Mouse (Mus musculus): Measurements from ENCODE around the gene Glyat. TPM values are rescaled to one million over a fixed set of nuclear protein-coding genes. Genes with fewer than 3 reads are reported as not detected.

Gene Glyat
- total and polyA plus RNA-seq, 2 experiments from 2014 or later: not detected

GRCm38 (mm10) chr19:12596290-12597072 lies 36.6 kb upstream of the Glyat start:
- no peaks in the 10 kb centered on the region for H3K9me3 ChIP-seq (replicated peaks; ENCODE audit: control insufficient read depth, low read length)
- H3K4me1 ChIP-seq (ENCODE audit: control insufficient read depth, insufficient read depth): 0 out of 2 replicates have a peak, but pooled peaks cover 3% of the 10 kb centered on the region
- no peak for TF ChIP-seq EP300 (IDR thresholded peaks at IDR 0.05; ENCODE audit: low read depth)
- TF ChIP-seq CTCF (IDR thresholded peaks at IDR 0.05; ENCODE audit: low read depth): no peak
- 0 out of 2 replicates have a peak, but pooled peaks cover 4% of the 10 kb centered on the region for H3K27me3 ChIP-seq (ENCODE audit: control insufficient read depth, insufficient read depth, low read length)
- peak overlapping the region; percentile 100 for H3K4me2 ChIP-seq (ENCODE audit: low read depth, low read length)
- 17% methylated on average over 23 of the region's 23 CpGs for WGBS
- H3K4me3 ChIP-seq (ENCODE audit: low read depth, low read length): peak overlapping the region; percentile 71
- DNase-seq (ENCODE audit: low spot score) (no peak), ATAC-seq (ENCODE audit: insufficient read depth, low read depth) (peak; percentile 31; the same call in 1 of the 2 replicates)
- H3K27ac ChIP-seq (ENCODE audit: low read depth): no peak overlapping the region
- H3K36me3 ChIP-seq (replicated peaks; ENCODE audit: control insufficient read depth, insufficient read depth, low read length): no peaks in the 10 kb centered on the region
- H3K9ac ChIP-seq (replicated peaks; ENCODE audit: low read depth, low read length): peak overlapping the region; percentile 54

GRCm38 (mm10) chr19:12597073-12597405 lies 36.1 kb upstream of the Glyat start:
- TF ChIP-seq EP300 (IDR thresholded peaks at IDR 0.05; ENCODE audit: low read depth): no peak
- TF ChIP-seq CTCF (IDR thresholded peaks at IDR 0.05; ENCODE audit: low read depth): no peak
- Histone ChIP-seq H3K9ac (replicated peaks; ENCODE audit: low read depth, low read length) (no peak overlapping the region), H3K27ac (ENCODE audit: low read depth) (no peak overlapping the region), H3K36me3 (replicated peaks; ENCODE audit: control insufficient read depth, insufficient read depth, low read length) (no peaks in the 10 kb centered on the region), H3K27me3 (ENCODE audit: control insufficient read depth, insufficient read depth, low read length) (0 out of 2 replicates have a peak, but pooled peaks cover 4% of the 10 kb centered on the region), H3K4me1 (ENCODE audit: control insufficient read depth, insufficient read depth) (0 out of 2 replicates have a peak, but pooled peaks cover 3% of the 10 kb centered on the region), H3K4me2 (ENCODE audit: low read depth, low read length) (0 out of 2 replicates have a peak overlapping the region, but pooled peaks have one; percentile 100), H3K4me3 (ENCODE audit: low read depth, low read length) (no peak overlapping the region), H3K9me3 (replicated peaks; ENCODE audit: control insufficient read depth, low read length) (no peaks in the 10 kb centered on the region)
- ATAC-seq (ENCODE audit: insufficient read depth, low read depth): no peak
- 43% methylated on average over 3 of the region's 3 CpGs for WGBS
- no peak for DNase-seq (ENCODE audit: low spot score)

GRCm38 (mm10) chr19:12598674-12599073 lies 34.4 kb upstream of the Glyat start:
- no peak for TF ChIP-seq EP300 (IDR thresholded peaks at IDR 0.05; ENCODE audit: low read depth)
- no peak for TF ChIP-seq CTCF (IDR thresholded peaks at IDR 0.05; ENCODE audit: low read depth)
- no peak overlapping the region for H3K4me3 ChIP-seq (ENCODE audit: low read depth, low read length)
- WGBS: 70% methylated on average over 3 of the region's 3 CpGs
- ATAC-seq (ENCODE audit: insufficient read depth, low read depth) (no peak), DNase-seq (ENCODE audit: low spot score) (no peak)
- H3K27ac ChIP-seq (ENCODE audit: low read depth): no peak overlapping the region
- 0 out of 2 replicates have a peak, but pooled peaks cover 4% of the 10 kb centered on the region for H3K27me3 ChIP-seq (ENCODE audit: control insufficient read depth, insufficient read depth, low read length)
- H3K36me3 ChIP-seq (replicated peaks; ENCODE audit: control insufficient read depth, insufficient read depth, low read length): no peaks in the 10 kb centered on the region
- H3K9me3 ChIP-seq (replicated peaks; ENCODE audit: control insufficient read depth, low read length): no peaks in the 10 kb centered on the region
- 0 out of 2 replicates have a peak, but pooled peaks cover 3% of the 10 kb centered on the region for H3K4me1 ChIP-seq (ENCODE audit: control insufficient read depth, insufficient read depth)
- H3K4me2 ChIP-seq (ENCODE audit: low read depth, low read length): no peak overlapping the region
- H3K9ac ChIP-seq (replicated peaks; ENCODE audit: low read depth, low read length): no peak overlapping the region

GRCm38 (mm10) chr19:12599674-12600073 lies 33.4 kb upstream of the Glyat start, which contains the start of gene Gm4952:
Gene Gm4952, plus strand, starts transcription at chr19:12599974.
- Histone ChIP-seq H3K9ac (replicated peaks; ENCODE audit: low read depth, low read length) (no peak within 1 kb of the TSS), H3K36me3 (replicated peaks; ENCODE audit: control insufficient read depth, insufficient read depth, low read length) (no peaks in the 10 kb centered on the region), H3K4me2 (ENCODE audit: low read depth, low read length) (no peak within 1 kb of the TSS), H3K9me3 (replicated peaks; ENCODE audit: control insufficient read depth, low read length) (no peaks in the 10 kb centered on the region), H3K4me1 (ENCODE audit: control insufficient read depth, insufficient read depth) (0 out of 2 replicates have a peak, but pooled peaks cover 3% of the 10 kb centered on the region), H3K27ac (ENCODE audit: low read depth) (no peak within 1 kb of the TSS), H3K4me3 (ENCODE audit: low read depth, low read length) (no peak within 1 kb of the TSS), H3K27me3 (ENCODE audit: control insufficient read depth, insufficient read depth, low read length) (0 out of 2 replicates have a peak, but pooled peaks cover 4% of the 10 kb centered on the region)
- no peak for ATAC-seq (ENCODE audit: insufficient read depth, low read depth)
- TF ChIP-seq EP300 (IDR thresholded peaks at IDR 0.05; ENCODE audit: low read depth) (no peak), CTCF (IDR thresholded peaks at IDR 0.05; ENCODE audit: low read depth) (no peak)
- DNase-seq (ENCODE audit: low spot score): no peak
- WGBS: 30% methylated on average over 1 of the region's 1 CpGs

GRCm38 (mm10) chr19:12600684-12601480 lies 32.2 kb upstream of the Glyat start:
- 0 out of 2 replicates have a peak, but pooled peaks cover 4% of the 10 kb centered on the region for H3K27me3 ChIP-seq (ENCODE audit: control insufficient read depth, insufficient read depth, low read length)
- TF ChIP-seq EP300 (IDR thresholded peaks at IDR 0.05; ENCODE audit: low read depth) (no peak), CTCF (IDR thresholded peaks at IDR 0.05; ENCODE audit: low read depth) (no peak)
- H3K4me2 ChIP-seq (ENCODE audit: low read depth, low read length): no peak overlapping the region
- 0 out of 2 replicates have a peak, but pooled peaks cover 3% of the 10 kb centered on the region for H3K4me1 ChIP-seq (ENCODE audit: control insufficient read depth, insufficient read depth)
- no peaks in the 10 kb centered on the region for H3K9me3 ChIP-seq (replicated peaks; ENCODE audit: control insufficient read depth, low read length)
- H3K4me3 ChIP-seq (ENCODE audit: low read depth, low read length): no peak overlapping the region
- no peaks in the 10 kb centered on the region for H3K36me3 ChIP-seq (replicated peaks; ENCODE audit: control insufficient read depth, insufficient read depth, low read length)
- DNase-seq (ENCODE audit: low spot score): no peak
- no peak overlapping the region for H3K27ac ChIP-seq (ENCODE audit: low read depth)
- WGBS: 43% methylated on average over 2 of the region's 2 CpGs
- no peak for ATAC-seq (ENCODE audit: insufficient read depth, low read depth)
- H3K9ac ChIP-seq (replicated peaks; ENCODE audit: low read depth, low read length): no peak overlapping the region

All from heart, postnatal 0 days (tissue).